Mouse (Mus musculus) gastrocnemius, postnatal 36 days (tissue): ENCODE results near the gene Olfr781. TPM values are rescaled to one million over a fixed set of nuclear protein-coding genes. Genes with fewer than 3 reads are reported as not detected.
"Not testable (repeated sequence)": the region's sequence is repeated elsewhere in the genome, so short reads cannot be mapped to it uniquely, and the experiment has no call there.

Experiments used
- DNase-seq, 2 experiments: peaks; one replicate each; pipeline ENCODE4 v3.0.0; 2022
- intact Hi-C: fragments of 180-260 bp; cut with DNase I; formaldehyde crosslinking; loops from one replicate; pipeline ENCODE4 v1.15.1; 2025
- long read RNA-seq, 2 experiments: library from polyadenylated mRNA; stranded (forward); transcript quantifications; one replicate each; pipeline ENCODE4 v2.0.0; 2021
- total RNA-seq, 2 experiments: library from RNA; stranded (reverse); gene quantifications; 2 replicates each; pipeline ENCODE4 v1.2.3; 2021

The Olfr781 gene
- total RNA-seq = not detected
- long read RNA-seq, experiment 1 = 0 reads
- long read RNA-seq, experiment 2 = 0 reads

GRCm38 (mm10) chr10:129328554-129328953, at the start of gene Olfr781:
Gene Olfr781 (plus strand): TSS chr10:129328854.
- intact Hi-C loops = no loop called here
- DNase-seq = no peak

DNA sequence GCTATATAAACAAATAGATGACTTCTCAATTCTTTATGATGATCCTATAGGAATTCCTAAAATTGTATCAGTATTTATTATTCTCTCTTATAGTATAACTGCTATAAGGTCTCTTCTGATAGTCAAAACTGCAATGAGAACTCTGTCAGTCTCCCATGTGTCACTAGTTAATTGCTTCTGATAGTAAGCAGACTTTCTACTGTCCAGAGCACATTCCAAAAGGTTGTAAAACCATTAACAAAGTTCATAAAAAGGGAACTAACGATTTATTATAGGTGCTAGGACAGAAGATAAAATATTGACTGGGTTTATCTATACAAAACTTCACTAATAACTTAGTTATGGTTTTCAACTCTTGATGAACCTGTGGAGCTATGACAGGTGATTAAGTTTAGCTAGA, 15.7 kb upstream of the Olfr781 start:
- intact Hi-C loops, DNase-seq: not testable (repeated sequence)

DNA sequence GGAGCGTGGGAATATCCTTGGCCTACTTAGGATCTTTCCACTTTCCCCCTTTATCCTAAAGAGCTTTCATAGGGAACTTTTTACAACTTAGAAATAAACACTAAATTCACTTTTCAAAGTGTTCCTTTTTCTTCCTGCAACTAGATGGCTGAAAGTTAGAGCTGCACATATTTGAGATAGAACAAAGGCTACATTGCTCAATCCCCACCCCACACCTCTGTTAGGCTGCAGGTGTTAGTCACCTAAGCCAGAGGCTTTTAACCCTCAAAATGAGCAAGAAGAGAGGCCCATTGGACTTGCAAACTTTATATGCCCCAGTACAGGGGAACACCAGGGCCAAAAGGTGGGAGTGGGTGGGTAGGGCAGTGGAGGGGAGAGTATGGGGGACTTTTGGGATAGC, 15.1 kb upstream of the Olfr781 start:
- intact Hi-C loops, DNase-seq: not testable (repeated sequence)

- intact Hi-C loops = no loop called here
- DNase-seq = no peak
These were observed 10.8 kb upstream of the Olfr781 start, which contains the start of gene Olfr780 for GRCm38 (mm10) chr10:129317817-129318216. Gene Olfr780 (plus strand): TSS chr10:129318117.

DNA sequence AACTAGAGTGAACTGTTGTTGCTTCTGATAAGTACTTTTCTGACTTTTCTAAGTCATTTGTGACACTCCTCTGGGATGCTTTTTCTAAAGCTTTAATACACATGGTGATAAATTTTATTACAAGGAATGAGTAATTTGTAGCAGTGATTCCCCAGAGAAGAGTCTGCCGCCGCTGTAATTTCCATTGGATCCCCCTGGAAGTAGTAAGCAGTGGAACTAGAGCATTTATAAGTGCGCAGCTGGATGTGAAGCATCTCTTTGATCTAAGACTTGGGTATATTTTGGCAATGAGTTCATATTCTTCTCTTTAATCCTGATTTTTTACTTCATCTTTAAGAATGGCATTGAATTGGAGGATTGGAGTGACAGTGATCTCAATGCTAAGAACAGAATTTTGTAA, 19.9 kb downstream of the Olfr781 start, which contains the start of gene Olfr782:
Gene Olfr782, plus strand, starts transcription at position 301 of the 400 bp plus-strand sequence.
- intact Hi-C loops = no loop called here
- no peak for DNase-seq

DNA sequence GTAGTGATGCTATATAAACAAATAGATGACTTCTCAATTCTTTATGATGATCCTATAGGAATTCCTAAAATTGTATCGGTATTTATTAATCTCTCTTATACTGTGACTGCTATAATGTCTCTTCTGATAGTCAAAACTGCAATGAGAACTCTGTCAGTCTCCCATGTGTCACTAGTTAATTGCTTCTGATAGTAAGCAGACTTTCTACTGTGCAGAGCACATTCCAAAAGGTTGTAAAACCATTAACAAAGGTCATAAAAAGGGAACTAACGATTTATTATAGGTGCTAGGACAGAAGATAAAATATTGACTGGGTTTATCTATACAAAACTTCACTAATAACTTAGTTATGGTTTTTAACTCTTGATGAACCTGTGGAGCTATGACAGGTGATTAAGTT, 23.8 kb downstream of the Olfr781 start:
- intact Hi-C loops, DNase-seq: not testable (repeated sequence)

GRCm38 (mm10) chr10:129356496-129356895, 27.8 kb downstream of the Olfr781 start:
- intact Hi-C loops, DNase-seq: not testable (repeated sequence)

DNA sequence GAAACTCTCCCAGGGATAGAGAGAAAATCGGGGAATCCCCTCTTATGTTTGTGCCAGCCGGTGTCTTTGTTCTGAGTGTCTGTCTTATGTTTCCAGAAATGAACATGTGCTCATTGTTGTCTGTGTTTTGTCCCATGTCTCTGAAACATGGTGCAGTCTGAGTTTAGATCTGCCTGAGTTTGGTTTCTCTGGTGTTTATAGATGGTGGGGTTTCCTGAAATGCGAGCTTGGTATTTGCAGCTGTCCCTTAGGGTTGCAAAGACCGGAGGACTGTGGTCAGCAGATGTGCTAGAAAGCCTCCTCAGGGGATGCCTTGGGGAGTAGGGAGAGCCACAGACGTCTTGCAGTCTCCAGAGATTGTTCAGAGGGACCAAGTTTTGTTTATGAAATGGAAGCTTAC, 28.7 kb downstream of the Olfr781 start:
- intact Hi-C loops = no loop called here
- no peak for DNase-seq

- intact Hi-C loops = not testable (repeated sequence)
These were observed 45.4 kb downstream of the Olfr781 start for GRCm38 (mm10) chr10:129374051-129374450.

More at GRCm38 (mm10) chr10:129374051-129374450, 45.4 kb downstream of the Olfr781 start:
- not testable (repeated sequence) for DNase-seq

Other genes starting within 250 kb of the Olfr781 start
- not detected for gene Olfr767, start 245.9 kb upstream of the Olfr781 start, total RNA-seq
- not detected for gene Olfr768, start 229.5 kb upstream of the Olfr781 start, total RNA-seq
- not detected for gene Olfr769, start 211.0 kb upstream of the Olfr781 start, total RNA-seq
- not detected for gene Olfr770, start 189.9 kb upstream of the Olfr781 start, total RNA-seq
- not detected for gene Olfr771, start 164.1 kb upstream of the Olfr781 start, total RNA-seq
- not detected for gene Olfr772, start 150.9 kb upstream of the Olfr781 start, total RNA-seq
- gene Olfr773, start 141.4 kb upstream of the Olfr781 start, total RNA-seq = not detected
- gene Olfr774, start 92.7 kb upstream of the Olfr781 start, total RNA-seq = not detected
- not detected for gene Olfr775, start 80.4 kb upstream of the Olfr781 start, total RNA-seq
- gene Olfr776, start 69.7 kb upstream of the Olfr781 start, total RNA-seq = not detected
- gene Olfr777, start 57.4 kb upstream of the Olfr781 start, total RNA-seq = not detected
- not detected for gene Olfr780, start 10.7 kb upstream of the Olfr781 start, total RNA-seq
- gene Olfr782, start 20.0 kb downstream of the Olfr781 start, total RNA-seq = not detected
- under 1 TPM in 1 of 2 experiments, not detected in 1; 0.10 TPM for gene Olfr784, start 55.2 kb downstream of the Olfr781 start, total RNA-seq
- gene Olfr785, start 76.6 kb downstream of the Olfr781 start, total RNA-seq = not detected
- gene Olfr786, start 98.5 kb downstream of the Olfr781 start, total RNA-seq = not detected
- gene Olfr787, start 133.0 kb downstream of the Olfr781 start, total RNA-seq = not detected
- gene Olfr788, start 142.1 kb downstream of the Olfr781 start, total RNA-seq = not detected
- not detected for gene Olfr789, start 155.9 kb downstream of the Olfr781 start, total RNA-seq
- not detected for gene Olfr790, start 169.6 kb downstream of the Olfr781 start, total RNA-seq
- not detected for gene Olfr791, start 192.9 kb downstream of the Olfr781 start, total RNA-seq
- not detected for gene Olfr792, start 210.3 kb downstream of the Olfr781 start, total RNA-seq
- not detected for gene Olfr794, start 238.8 kb downstream of the Olfr781 start, total RNA-seq